Mouse (Mus musculus) left cerebral cortex, postnatal 10 days (tissue): ENCODE measurements around the gene Vasn. TPM values are rescaled to one million over a fixed set of nuclear protein-coding genes. Genes with fewer than 3 reads are reported as not detected.
A peak's percentile ranks its signal among the peaks of the same experiment; 100 is the strongest.

Source experiments
- DNase-seq, 2 experiments: peaks; one replicate each; pipeline ENCODE4 v3.0.0; 2021 to 2022; ENCODE audit warnings: low spot score in 2 of 2, mixed read lengths in 1 of 2; ENCODE audit errors: extremely low spot score in 1 of 2
- intact Hi-C: fragments of 180-260 bp; cut with DNase I; formaldehyde crosslinking; loops from one replicate; pipeline ENCODE4 v1.15.1; 2025
- total RNA-seq, 2 experiments: library from RNA; stranded (reverse); gene quantifications; 2 replicates each; pipeline ENCODE4 v1.2.3; 2021

The Vasn gene
- total RNA-seq, 2 experiments from 2014 or later: 5.1 to 6.4 TPM

GRCm38 (mm10) chr16:4634681-4635080, 5.1 kb upstream of the Vasn start:
- peak in 1 of 2 experiments; percentile 17 for DNase-seq
- intact Hi-C loops: no loop called here

- intact Hi-C loops: no loop called here
- peak in 1 of 2 experiments; percentile 26 for DNase-seq
These were observed 4.0 kb upstream of the Vasn start for GRCm38 (mm10) chr16:4635760-4636159.

- no peak for DNase-seq
- intact Hi-C loops: no loop called here
These were observed 800 bp upstream of the Vasn start for GRCm38 (mm10) chr16:4638891-4639390.

GRCm38 (mm10) chr16:4640267-4641005, 695 bp downstream of the Vasn start:
- DNase-seq: peak in 1 of 2 experiments; percentile 32
- intact Hi-C loops: no loop called here

GRCm38 (mm10) chr16:4641119-4641838, 1.5 kb downstream of the Vasn start:
- DNase-seq: peak in 1 of 2 experiments; percentile 70
- intact Hi-C loops: no loop called here

- intact Hi-C loops: no loop called here
- DNase-seq: peak; percentile 33 to 82
These were observed 2.4 kb downstream of the Vasn start for GRCm38 (mm10) chr16:4642190-4642589.

- DNase-seq: peak in 1 of 2 experiments; percentile 34
- intact Hi-C loops: no loop called here
These were observed 3.2 kb downstream of the Vasn start for GRCm38 (mm10) chr16:4642937-4643336.

- peak; percentile 76 to 84 for DNase-seq
- intact Hi-C loops: no loop called here
These were observed 4.1 kb downstream of the Vasn start for GRCm38 (mm10) chr16:4643670-4644419.

- peak in 1 of 2 experiments; percentile 8 for DNase-seq
- intact Hi-C loops: no loop called here
These were observed 6.1 kb downstream of the Vasn start for GRCm38 (mm10) chr16:4645867-4646266.

- DNase-seq: no peak
- intact Hi-C loops: no loop called here
These were observed 7.1 kb downstream of the Vasn start for GRCm38 (mm10) chr16:4646831-4647230.

GRCm38 (mm10) chr16:4647651-4648141, 8.0 kb downstream of the Vasn start:
- peak in 1 of 2 experiments; percentile 70 for DNase-seq
- intact Hi-C loops: no loop called here

GRCm38 (mm10) chr16:4648416-4649023, 8.8 kb downstream of the Vasn start:
- intact Hi-C loops: no loop called here
- no peak for DNase-seq

GRCm38 (mm10) chr16:4649211-4649610, 9.5 kb downstream of the Vasn start:
- no peak for DNase-seq
- intact Hi-C loops: no loop called here

GRCm38 (mm10) chr16:4649692-4650091, 10.0 kb downstream of the Vasn start:
- DNase-seq: peak in 1 of 2 experiments; percentile 18
- intact Hi-C loops: no loop called here

GRCm38 (mm10) chr16:4650161-4650560, 10.4 kb downstream of the Vasn start:
- intact Hi-C loops: no loop called here
- no peak for DNase-seq

- intact Hi-C loops: no loop called here
- DNase-seq: no peak
These were observed 11.3 kb downstream of the Vasn start for GRCm38 (mm10) chr16:4651081-4651480.

- no peak for DNase-seq
- intact Hi-C loops: no loop called here
These were observed 11.9 kb downstream of the Vasn start for GRCm38 (mm10) chr16:4651624-4652023.

- intact Hi-C loops: no loop called here
- no peak for DNase-seq
These were observed 13.1 kb downstream of the Vasn start for GRCm38 (mm10) chr16:4652707-4653416.
